Mouse (Mus musculus) right cerebral cortex, postnatal 36 days (tissue): ENCODE results near the gene Fbf1.
"Not testable (repeated sequence)": the region's sequence is repeated elsewhere in the genome, so short reads cannot be mapped to it uniquely, and the experiment has no call there.

ENCODE experiments used
- DNase-seq, 2 experiments: peaks; one replicate each; pipeline ENCODE4 v3.0.0; 2022; ENCODE audit warnings: low spot score in 2 of 2, mixed read lengths in 1 of 2

The Fbf1 gene

DNA sequence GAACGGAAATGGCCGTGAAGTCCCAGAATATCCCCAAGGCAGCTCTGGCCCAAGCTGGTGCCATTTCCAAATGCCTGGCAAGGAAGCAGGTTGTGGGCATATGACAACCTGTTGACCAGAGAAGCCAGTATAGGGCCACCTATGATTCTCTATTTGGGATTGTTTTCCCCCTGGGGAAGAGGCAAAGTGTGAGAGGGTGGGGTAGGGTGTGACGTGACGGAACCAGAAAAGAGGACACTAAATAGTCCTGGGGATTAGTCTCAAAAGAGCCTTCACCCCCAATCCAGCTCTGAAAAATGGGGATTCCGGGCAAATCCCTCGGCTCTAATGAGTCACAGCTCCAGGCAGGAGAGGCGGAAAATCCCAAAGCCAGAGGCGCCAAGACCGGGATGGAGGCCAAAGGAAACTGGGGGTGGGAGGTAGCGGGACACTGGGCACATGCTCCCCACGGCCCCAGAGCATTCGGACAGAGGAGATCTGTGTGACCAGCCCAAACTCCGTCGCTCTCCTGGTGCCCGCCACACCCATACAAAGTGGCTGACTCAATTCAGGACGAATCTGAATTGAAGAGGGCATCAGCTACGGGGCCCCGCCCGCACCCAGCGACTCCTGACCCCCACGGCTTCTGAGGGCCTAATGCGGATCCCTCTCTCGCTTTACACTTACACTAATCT is 59.4 kb downstream of the Fbf1 start:
- no peak for DNase-seq

DNA sequence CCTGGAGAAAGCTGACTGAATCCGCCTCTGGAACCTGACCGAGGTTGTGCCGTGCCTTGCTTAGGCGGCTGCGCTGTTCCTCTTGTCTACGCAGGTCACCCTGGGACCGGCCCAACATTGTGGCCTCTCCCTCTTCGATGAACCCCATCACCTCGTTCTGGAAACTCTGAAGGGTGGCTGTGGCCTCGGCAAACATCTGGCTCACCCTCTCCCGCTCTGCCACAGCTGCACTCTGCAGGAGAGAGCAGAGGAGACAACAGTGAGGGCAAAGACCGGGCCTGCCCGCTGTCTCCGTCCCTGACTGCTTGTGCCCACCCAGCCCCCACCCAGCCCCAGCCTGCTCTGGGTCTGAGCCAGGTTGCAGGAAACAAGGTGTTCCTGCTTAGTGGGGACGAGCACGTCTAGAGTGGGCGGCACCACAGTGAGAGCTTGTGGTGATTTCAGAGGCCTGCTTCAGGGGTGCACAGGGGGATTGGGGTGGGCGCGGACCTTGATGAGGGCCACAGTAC is 60.1 kb downstream of the Fbf1 start:
- no peak for DNase-seq

DNA sequence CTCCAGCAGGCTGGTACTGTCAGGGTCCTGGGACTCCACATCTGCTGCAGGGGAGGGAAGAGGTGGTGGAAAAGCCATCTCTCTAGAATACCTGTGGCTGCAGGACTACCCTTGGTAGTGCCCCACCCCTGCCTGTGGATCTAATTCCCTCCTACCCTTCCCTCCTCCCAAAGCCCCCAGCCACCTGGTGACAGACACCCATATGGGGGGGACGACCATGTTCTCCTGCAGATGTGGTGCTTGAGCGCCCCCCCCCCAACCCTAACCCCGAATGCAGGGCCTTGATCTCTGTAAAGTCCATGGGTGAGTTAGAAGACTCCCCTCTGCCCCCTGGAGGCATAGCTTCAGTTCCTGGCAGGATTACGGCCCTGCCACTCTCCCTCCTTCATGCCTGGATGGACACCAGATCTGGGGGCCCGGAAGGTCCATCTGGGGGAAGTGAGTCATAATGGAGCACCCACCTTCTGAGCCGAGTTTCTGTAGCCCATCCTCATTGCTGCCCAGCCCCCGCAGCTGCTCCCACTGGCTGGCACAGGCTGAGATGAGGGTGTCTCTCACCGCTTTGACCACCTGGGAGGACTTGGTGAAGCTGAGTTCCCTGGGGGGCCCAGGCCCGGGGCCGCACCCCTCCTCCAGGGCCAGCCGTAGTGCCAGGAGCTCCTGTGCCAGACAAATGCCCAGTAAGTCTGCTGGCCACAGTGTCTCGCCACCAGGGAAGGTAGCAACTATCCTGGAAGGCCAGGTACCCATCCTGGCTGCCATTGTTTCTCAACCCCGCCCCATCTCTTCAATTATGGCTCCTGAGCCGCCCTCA is 60.8 kb downstream of the Fbf1 start:
- no peak for DNase-seq

DNA sequence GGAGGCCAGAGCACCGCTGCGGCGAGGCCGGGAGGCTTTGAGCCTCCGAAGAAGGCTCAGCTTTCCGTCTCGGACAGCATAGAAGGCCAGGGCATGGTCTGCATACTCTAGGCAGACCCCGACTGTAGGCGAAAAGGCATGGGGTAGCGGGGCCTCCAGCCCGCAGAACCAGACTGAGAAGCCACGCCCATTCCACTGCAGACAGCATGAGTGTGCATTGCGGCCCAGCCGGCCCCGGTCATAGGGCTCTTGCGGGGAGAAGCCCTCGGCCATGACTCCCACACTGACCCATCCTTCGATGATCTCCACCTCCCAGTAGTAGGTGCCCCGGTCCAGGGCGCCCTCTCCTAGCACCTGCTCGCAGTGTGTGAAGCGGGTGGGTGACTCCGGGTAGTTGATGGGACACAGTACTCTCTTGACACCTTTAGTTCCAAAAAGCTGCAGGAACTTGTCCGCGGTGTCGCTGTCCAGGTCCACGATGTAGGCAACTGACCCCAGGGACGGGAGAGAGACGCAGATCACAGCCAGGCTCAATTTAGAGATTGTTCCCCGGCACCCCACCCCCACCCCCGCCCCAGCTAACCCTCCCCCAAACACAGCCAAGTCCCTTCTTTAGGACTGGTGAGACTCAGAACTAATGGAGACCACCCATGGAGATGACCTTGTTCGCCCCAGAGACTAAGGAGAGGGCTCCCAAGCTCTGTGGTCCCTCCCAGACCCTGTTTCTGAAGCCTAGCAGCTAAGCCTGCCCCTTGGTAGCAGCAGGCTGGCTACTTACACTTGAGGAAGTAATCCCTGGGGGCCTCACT is 61.6 kb downstream of the Fbf1 start:
- DNase-seq: no peak

DNA sequence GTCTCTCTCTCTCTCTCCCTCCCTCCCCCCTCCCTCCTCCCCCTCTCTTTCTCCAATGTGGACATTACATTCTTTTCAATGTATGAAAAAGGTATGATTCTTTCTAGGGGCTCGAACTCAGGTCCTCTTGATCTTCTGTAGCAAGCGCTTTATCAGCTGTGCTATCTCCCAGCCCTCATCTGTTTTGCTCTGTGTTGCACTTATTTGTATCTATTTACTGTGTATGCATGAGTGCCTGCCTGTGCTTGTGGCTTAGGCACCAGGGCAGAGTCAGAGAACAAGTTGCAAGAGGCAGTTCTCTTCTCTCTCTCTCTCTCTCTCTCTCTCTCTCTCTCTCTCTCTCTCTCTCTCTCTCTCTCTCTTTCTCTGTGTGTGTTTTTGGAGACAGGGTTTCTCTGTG is 62.9 kb downstream of the Fbf1 start:
- no peak for DNase-seq

DNA sequence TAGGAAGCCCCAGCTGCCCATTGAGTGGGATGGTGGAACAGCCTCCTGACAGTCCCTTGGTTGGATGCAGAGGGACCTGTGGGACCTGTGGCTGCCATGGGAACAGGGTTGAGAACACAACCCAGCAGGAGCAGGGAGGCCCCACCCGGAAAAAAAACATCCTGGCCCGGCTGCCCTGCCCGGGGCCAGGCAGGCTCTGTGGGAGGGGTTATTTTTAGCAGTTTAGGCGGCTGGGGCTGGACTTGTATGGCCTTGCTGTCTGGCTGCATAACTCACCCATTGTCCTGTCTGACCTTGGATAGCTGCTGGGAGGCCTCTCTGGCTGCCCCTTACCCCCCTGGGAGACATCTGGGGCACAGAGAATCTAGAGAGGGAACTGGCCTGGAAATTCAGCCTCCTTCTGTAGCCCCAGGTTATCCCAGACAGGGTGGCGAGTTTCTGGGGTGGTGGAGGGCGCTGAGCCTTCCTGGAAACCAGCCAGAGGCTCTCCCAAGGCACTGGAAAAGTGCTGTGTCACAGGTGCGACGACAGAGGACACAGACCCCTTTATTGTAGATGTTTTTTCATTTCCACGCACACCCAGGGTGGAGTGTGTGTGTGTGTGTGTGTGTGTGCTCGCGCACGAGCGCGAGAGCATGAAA is 63.8 kb downstream of the Fbf1 start:
- no peak for DNase-seq

DNA sequence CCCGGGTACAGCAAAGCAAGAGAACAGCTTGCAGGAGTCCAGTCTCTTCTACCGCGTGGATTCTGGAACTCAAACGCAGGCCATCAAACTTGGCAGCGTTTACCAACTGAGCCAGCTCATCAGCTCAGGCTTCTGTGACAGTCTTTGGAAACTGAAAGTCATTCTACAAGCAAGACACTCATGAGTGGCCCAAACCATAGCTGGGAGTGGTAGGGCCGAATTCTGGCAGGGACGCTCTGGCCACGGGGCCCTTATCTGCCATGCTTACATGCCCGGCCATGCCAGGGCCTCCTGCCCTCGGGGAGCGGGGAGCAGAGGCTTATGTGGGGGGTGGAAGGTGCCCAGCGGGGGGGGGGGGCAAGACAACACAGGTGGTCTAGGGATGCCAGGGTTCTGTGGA is 64.4 kb downstream of the Fbf1 start:
- no peak for DNase-seq

DNA sequence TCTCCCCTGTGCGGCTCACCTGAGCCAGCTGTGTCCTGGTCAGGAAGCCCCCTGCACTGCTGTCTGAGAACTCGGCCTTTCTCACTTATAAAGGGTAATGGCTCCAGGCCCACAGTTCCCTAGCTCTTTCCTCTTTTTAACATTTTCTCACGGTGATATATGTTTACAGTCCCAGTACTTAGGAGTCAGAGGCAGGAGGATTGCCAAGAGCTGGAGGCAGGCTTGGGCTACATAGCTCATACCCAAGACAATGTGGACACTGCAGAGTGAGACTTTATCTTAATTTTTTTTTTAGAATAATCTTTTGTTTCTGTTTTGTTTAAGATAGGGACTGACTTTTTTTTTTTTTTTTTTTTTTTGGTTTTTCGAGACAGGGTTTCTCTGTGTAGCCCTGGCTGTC is 65.5 kb downstream of the Fbf1 start:
- DNase-seq: no peak

DNA sequence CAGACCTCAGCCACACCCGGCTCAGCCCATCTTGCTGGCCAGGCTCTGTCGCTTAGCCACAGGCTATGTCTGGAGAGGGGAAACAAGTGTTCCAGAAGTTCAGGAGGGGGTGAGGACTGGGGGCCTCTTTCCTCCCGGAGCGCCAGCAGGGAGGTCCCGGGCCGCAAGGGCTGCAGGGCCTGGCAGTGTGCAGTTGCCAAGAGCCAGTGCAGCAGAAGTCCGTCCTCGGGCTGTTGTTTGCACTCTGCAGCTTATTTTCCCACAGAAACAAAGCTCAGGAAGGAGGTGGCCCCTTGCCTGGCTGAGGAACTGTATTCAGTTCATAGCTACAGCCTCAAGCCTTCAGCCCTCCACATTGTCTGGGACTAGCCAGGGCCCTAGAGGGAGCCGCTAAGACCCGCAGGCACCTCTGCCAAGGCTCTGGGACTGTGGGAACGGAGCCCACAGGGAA is 66.0 kb downstream of the Fbf1 start:
- no peak for DNase-seq

DNA sequence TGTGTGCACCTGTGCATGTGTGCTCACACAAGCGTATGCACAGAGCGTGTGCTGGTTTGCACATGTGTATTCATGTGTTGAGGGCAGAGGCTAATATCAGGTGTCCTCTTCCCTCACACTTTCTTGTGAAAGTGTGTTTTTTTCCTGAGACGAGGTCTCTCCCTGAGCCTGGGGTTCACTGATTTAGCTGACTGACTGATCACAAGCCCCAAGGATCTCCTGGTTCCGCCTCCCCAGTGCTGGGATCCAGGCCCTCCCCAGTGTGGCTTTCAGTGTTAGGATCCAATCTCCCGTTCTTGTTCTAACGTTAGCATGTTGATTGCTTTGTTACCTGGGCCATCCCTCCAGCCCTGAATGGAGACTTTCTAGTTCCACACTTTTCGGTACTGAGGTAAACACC is 67.1 kb downstream of the Fbf1 start:
- DNase-seq: no peak

DNA sequence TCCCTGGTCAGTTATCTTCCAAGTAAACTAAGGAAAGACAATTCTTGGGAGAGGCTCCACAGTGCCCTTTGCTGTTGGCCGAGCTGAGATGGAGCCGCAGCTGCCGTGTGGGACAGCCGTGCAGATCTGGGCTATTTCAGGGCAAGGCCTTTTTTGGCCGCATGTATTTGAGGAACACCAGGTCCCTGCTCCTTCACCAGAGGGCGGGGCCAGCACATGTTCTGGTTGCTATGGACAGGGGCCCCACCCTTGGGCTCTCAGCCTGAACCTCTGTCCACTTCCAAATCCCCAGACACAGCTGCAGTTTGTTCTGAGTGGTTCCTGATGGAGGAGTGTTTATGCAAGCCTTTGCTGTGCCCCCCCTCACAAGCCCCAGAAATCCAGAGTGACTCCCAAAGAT is 67.6 kb downstream of the Fbf1 start:
- DNase-seq: no peak

DNA sequence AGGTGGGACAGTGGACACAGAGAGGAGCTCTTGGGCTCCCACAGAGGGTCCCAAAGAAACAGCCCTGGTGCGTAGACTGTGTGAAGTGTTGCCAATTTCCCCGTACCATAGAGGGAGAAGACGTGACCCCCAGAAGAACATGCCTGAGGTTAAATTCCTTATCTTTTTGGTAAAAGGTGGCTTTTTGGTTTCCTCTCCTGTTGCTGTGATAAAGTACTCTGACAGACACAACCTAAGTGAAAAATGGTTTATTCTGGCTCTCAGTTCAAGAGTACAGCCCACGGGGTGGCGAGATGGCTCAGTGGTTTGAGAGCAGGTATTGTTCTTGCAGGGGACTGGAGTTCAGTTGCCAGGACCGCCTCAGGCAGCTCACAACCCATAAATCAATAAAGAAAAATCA is 68.5 kb downstream of the Fbf1 start:
- DNase-seq: no peak

DNA sequence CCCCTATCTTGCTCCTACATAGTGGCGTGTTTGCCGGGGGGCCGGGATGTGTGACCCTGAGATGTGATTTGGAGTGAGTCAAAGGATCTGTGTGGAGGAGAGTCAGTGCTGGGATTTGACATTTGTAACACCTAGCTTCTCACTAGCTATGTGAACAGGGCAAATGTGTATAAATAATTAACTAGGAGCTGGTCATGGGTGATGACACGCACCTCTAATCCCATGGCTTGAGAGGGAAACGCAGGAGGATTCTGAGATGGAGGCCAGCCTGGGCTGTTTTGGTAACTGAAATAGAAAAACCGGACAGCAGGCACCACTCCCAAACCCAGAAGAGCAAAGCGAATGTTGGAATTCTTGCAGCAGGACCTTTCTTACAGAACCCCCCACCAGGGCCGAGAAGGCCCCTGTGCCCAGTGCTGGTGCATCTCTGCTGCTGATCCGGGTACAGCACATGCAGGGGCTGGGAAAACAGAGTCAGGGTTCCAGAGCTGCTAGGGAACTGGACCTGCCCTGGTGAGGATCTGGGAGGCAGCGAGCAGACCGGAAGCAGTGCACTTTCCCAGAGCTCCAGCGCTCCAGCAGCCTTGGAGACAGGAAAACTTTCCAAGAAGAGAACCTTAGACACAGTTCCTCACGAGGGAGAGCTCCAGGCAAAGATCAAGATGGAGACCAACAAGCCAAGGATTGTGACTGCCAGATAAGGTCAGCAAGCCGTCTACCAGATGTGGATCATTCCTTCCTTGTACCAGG is 69.1 kb downstream of the Fbf1 start:
- no peak for DNase-seq

DNA sequence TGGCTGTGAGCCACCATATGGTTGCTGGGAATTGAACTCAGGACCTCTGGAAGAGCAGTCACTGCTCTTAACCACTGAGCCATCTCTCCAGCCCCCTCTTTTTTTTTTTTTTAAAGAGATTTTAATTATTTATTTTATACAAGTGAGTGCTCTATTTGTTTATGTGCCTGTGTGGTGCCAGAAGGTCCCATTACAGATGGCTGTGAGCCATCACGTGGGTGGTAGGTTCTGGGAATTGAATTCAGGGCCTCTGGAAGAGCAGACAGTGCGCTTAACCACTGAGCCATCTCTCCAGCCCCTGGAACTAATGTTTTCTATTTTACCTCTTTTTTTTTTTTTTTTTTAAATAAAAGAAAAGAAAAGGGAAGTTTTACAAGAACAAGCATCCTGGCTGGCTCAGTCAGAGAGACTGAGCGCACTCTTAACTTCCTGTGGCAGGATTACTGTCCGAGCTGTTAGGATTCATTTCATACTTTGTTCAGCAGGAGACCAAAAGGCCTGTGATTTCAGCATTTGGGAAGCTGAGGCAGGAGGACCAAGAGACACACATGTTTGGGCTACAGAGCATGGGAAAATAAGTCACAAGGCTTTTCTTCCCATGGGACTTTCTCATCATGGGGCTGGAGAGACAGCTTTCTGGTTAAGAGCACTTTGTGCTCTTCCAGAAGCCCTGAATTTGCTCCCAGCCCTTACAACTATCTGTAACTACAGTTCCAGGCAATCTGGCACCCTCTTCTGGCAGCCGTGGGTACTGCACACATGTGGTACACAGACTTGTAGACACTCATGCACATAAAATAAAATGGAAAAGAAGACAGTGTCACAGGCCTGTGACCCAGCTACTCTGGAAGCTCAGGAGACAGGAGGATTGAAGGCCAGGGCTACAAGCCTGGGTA is 71.5 kb downstream of the Fbf1 start:
- DNase-seq: no peak

DNA sequence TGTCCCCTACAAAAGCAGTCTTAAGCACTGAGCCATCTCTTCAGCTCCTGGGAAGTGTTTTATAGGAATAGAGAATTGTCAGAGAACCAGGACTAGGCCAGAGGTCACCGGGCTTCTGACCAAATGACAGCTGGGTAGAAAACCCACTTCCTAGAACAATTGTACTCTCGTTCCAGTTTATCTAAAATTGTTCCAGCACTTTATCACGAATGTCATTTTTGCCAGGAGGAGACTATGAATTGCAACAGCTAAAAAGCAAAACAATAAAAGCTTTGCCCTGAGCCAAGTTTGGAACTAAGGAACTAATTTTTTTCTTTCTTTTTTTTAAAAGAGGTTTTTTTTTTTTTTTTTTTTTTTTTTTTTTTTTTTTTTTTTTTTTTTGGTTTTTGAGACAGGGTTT is 72.4 kb downstream of the Fbf1 start:
- no peak for DNase-seq

DNA sequence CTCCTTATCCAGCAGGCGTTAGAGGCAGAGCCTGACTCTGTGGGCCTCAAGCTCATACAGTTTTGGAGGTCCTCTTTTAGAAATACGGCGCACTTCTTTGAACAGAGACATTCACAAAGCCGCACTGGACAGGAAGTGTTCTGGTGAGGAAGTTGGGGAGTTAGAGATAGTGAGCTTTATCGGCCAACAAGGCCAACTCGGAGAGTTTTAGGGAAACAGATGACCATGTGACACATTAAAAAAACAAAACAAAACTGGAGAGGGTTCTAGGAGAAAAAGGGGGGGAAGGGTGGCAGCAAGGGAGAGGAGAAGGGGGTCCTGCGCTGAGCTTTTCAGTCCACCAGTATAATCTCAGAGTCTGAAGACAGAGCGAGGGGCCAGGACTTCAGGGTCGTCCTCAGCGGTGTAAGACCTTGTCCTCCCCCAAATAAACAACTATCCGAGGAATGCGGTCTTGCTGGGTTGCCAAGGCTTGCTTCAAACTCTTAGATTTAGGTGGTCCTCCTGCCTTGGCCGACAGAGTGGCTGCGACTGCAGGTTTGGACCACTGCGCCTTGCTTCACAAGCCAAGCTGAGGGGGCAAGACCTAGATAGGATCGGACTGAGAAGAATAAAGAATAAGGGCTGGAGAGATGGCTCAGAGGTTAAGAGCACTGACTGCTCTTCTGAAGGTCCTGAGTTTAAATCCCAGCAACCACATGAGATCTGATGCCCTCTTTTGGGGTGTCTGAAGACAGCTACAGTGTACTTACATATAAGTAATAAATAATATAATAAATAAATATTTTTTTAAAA is 74.0 kb downstream of the Fbf1 start:
- DNase-seq: no peak

DNA sequence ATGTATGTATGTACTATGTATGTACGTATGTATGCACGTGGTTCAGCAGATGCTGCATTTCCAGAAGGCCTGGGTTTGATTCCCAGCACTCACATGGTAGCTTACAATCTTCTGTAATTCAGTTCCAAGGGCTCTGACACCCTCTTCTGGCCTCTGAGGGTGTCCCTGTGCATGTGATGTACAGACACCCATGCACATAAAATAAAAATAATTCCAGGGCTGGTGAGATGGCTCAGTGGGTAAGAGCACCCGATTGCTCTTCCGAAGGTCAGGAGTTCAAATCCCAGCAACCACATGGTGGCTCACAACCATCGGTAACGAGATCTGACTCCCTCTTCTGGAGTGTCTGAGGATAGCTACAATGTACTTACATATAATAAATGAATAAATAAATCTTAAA is 75.0 kb downstream of the Fbf1 start:
- not testable (repeated sequence) for DNase-seq
